Mouse (Mus musculus): ENCODE results near the gene Vti1a.

Vti1a gene

GRCm38 (mm10) chr19:55626483-55626882 is 310.4 kb downstream of the Vti1a start:
- POLR2A ChIA-PET, result interaction anchor here in 1 of 4 experiments (0.7 kb wide), 1 partner anchor 9 kb away, joined by 4 read pairs; no protein-coding TSS in a partner anchor

GRCm38 (mm10) chr19:55626952-55627351 is 310.9 kb downstream of the Vti1a start:
- ChIA-PET CTCF (no interaction called here), POLR2A (interaction anchor here in 1 of 4 experiments (0.8 kb wide), 1 partner anchor 135 kb away, joined by 3 read pairs; no protein-coding TSS in a partner anchor)

More at GRCm38 (mm10) chr19:55626483-55626882, 310.4 kb downstream of the Vti1a start:
- CTCF ChIA-PET, result no interaction called here

GRCm38 (mm10) chr19:55635488-55635887 is 319.4 kb downstream of the Vti1a start:
- ChIA-PET CTCF (no interaction called here), POLR2A (no interaction called here)

- POLR2A ChIA-PET, result interaction anchor here in 3 of 4 experiments (0.6 to 1.9 kb wide), 6 partner anchors 8 to 148 kb away, joined by 3 to 6 read pairs (median 4); no protein-coding TSS in a partner anchor
Measured at GRCm38 (mm10) chr19:55640251-55640650, 324.2 kb downstream of the Vti1a start.

DNA sequence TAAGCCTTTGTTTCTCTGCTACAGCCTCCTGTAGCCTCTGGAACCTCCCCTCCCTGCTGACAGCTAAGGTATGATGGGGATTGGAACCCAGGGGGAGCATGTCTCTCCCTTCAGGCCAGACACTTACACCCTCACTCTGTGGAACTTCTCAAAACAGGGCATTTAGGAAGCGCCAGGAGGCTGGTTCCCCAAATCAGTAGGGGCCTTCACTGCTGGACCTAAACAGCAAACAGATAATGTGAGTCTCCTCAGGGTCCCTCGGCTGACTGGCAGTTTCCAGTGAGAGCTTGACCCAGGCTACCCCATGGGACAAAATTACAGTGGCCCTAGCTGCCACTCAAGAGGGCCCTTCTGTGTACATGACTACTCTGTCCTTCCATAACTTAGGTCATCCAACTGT is 325.8 kb downstream of the Vti1a start:
- CTCF ChIA-PET, result interaction anchor here in 2 of 4 experiments (0.5 to 1.0 kb wide), 4 partner anchors 63 to 308 kb away, joined by 3 to 10 read pairs (median 3); no protein-coding TSS in a partner anchor

More at GRCm38 (mm10) chr19:55640251-55640650, 324.2 kb downstream of the Vti1a start:
- CTCF ChIA-PET, result interaction anchor here in 3 of 4 experiments (0.6 to 1.6 kb wide), 3 partner anchors 242 to 255 kb away, joined by 3 to 4 read pairs (median 3); no protein-coding TSS in a partner anchor

DNA sequence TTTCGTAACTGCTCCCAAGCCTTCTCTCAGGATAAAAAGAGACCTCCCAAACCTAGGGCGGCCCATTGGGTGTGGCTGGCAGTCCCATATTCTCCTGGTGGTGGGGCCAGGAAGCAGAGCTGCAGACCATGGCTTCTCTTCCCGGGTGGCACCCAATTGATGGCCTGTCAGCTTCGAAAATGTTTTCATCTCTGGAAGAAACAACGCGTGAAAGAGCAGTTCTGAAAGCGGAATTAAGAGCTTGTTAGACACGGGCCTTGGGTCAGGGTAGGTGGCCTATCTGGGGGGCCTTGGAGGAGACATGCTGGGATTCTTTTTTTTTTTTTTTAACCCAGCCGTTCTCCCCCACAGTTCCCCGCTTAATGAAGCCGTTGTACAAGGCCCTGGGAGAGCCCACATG is 326.3 kb downstream of the Vti1a start:
- POLR2A ChIA-PET, result interaction anchor here (0.7 to 3.0 kb wide), 7 partner anchors 27 to 455 kb away, joined by 3 to 8 read pairs (median 3); no protein-coding TSS in a partner anchor

More for the DNA sequence above, 325.8 kb downstream of the Vti1a start:
- POLR2A ChIA-PET, result interaction anchor here (0.7 to 3.0 kb wide), 8 partner anchors 10 to 456 kb away, joined by 3 to 8 read pairs (median 4); no protein-coding TSS in a partner anchor

DNA sequence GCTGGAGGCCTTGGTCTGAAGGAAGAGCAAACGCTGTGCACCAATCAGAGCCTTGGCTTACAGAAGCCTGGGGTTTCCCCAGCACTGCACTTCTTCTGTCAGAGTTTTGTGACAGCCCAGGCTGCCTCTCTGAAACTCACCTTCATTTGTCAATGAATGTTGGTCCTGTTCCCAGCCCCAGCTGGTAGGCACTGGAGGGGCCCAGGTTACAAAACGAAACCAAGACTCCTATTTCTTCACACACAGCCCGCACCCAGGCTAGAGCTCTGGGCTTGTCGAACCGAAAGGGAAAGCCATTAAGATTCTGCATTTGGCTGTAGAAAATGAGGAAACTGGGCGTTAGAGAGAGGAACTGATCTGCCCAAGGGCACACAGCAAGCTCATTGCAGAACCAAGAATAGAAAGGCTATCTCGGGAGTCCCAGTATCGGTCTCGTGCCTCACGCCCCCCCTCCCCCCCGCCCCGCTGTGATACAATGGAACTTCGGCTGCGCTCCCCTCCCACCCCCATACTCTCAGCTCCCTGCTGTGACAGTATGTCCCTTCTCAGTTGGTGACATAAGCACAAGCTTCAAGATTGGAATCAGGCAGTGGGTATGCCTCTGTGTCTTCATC is 327.3 kb downstream of the Vti1a start:
- POLR2A ChIA-PET, result interaction anchor here (0.6 to 3.0 kb wide), 13 partner anchors 13 to 253 kb away, joined by 3 to 8 read pairs (median 3); no protein-coding TSS in a partner anchor
- CTCF ChIA-PET, result interaction anchor here in 2 of 4 experiments (0.5 to 0.7 kb wide), 3 partner anchors 28 to 1677 kb away, joined by 3 to 8 read pairs (median 3); no protein-coding TSS in a partner anchor

More for the DNA sequence above, 326.3 kb downstream of the Vti1a start:
- CTCF ChIA-PET, result interaction anchor here in 2 of 4 experiments (0.5 to 1.0 kb wide), 3 partner anchors 64 to 288 kb away, joined by 3 to 10 read pairs (median 6); no protein-coding TSS in a partner anchor

DNA sequence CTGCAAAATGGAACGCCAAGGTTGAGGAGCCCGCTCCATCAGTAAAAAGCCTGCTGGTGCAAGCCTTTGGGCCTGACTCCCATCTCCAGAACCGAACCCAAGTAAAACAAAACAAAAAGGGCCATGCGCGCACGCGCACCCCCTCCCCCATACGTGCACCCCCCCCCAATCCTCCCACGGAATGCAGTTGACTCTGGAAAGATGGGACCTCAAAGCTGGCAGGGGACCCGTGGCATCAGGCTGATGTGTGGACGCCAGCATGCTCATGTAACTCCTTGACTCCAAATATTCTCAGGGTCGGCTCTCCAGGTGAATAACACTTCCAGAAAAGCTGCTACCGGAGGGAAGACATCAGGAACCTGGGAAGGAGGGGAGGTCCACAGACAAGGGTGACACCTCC is 327.8 kb downstream of the Vti1a start:
- ChIA-PET POLR2A (interaction anchor here in 3 of 4 experiments (0.6 to 3.0 kb wide), 14 partner anchors 12 to 100 kb away, joined by 3 to 8 read pairs (median 3); no protein-coding TSS in a partner anchor), CTCF (interaction anchor here in 3 of 4 experiments (0.5 to 0.6 kb wide), 3 partner anchors 22 to 1677 kb away, joined by 3 to 8 read pairs (median 4); no protein-coding TSS in a partner anchor)

DNA sequence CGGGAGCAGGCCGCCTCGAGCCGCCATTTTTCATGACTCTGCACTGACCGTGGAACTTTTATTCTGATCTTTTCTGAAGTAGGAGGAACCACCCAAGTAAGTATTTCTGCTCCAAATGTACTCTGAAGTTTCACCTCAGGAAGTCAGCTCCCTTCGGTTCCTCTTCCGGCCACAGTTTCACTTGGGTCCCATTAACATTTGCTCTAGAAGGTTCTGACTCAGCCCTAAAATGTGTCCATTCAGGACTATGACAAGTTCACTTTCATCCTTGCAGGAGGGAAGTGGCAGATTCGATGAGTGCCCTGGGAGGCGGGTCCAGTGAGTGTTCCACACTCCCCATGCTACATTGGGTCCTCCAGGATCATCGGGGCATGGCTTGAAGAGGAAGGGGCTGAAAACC is 333.3 kb downstream of the Vti1a start:
- ChIA-PET POLR2A (no interaction called here), CTCF (interaction anchor here in 1 of 4 experiments (0.6 kb wide), 1 partner anchor 298 kb away, joined by 4 read pairs; no protein-coding TSS in a partner anchor)

GRCm38 (mm10) chr19:55651017-55651416 is 334.9 kb downstream of the Vti1a start:
- ChIA-PET POLR2A (interaction anchor here in 2 of 4 experiments (0.6 to 0.7 kb wide), 2 partner anchors 92 to 245 kb away, joined by 3 to 4 read pairs; no protein-coding TSS in a partner anchor), CTCF (no interaction called here)

- CTCF ChIA-PET, result no interaction called here
- POLR2A ChIA-PET, result no interaction called here
Measured at GRCm38 (mm10) chr19:55652693-55653265, 336.7 kb downstream of the Vti1a start.

DNA sequence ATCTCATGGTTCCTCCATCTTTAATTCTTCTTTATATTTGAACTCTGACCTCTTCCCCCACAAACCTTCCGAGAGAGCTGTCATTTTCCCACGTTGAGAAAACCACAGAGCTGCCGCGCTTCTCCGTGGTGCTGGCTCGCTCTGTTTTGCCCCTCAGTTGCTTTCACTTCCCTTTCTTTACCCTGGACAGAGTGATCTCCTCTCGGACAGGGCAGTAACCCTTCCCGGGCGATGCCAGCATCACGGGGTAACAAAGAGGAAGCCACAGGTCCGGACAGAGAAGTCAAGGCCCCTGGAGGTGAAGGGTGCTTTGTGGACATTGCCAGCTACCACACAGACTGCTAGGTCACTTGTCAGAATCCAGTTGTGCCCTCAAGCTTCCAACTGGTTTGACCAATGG is 344.1 kb downstream of the Vti1a start:
- CTCF ChIA-PET, result no interaction called here
- POLR2A ChIA-PET, result interaction anchor here in 1 of 4 experiments (1.0 to 1.1 kb wide), 2 partner anchors 16 to 20 kb away, joined by 3 read pairs; no protein-coding TSS in a partner anchor

DNA sequence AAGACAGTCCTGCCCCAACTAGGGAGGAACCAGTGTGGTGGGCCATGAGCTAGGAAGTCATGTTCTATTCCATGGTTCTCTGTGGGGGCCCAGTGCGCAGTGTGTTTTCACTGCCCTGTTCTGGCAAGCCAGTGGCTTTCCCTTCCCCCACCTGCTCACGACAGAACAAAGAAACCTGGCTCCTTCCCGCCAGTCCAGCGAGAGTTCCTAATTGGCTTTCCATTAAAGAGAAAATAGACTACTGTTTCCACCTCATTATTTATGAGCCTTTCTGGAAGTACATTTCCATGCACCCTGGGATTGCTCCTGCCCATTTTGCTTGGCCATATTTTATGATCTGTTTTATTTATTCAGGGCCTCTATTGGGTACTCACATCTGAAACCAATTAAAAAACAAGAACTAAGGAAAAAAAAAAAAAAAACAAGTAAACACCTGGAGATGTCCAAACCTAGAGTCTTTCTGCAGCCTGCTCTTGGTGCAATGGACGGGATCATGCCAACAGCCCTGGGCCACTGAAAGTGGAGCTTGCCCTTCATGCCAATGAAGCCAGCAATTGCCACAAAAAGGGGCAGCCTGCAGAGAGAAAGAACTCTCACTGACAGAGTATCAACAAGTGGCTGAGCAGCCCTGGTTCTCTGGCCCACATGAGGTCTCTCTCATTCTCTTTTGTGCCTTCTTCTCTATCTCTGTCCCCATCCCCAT is 346.6 kb downstream of the Vti1a start:
- CTCF ChIA-PET, result no interaction called here
- POLR2A ChIA-PET, result interaction anchor here in 2 of 4 experiments (0.5 to 0.7 kb wide), 4 partner anchors 44 to 358 kb away, joined by 3 to 7 read pairs (median 4); no protein-coding TSS in a partner anchor

- POLR2A ChIA-PET, result interaction anchor here in 1 of 4 experiments (1.0 to 1.5 kb wide), 2 partner anchors 12 to 44 kb away, joined by 3 to 4 read pairs; no protein-coding TSS in a partner anchor
Measured at GRCm38 (mm10) chr19:55667787-55668186, 351.7 kb downstream of the Vti1a start.

GRCm38 (mm10) chr19:55668896-55669295 is 352.8 kb downstream of the Vti1a start:
- POLR2A ChIA-PET, result interaction anchor here in 1 of 4 experiments (1.5 kb wide), 1 partner anchor 13 kb away, joined by 4 read pairs; no protein-coding TSS in a partner anchor
- CTCF ChIA-PET, result interaction anchor here in 1 of 4 experiments (0.6 kb wide), 1 partner anchor 462 kb away, joined by 3 read pairs; no protein-coding TSS in a partner anchor

More at GRCm38 (mm10) chr19:55667787-55668186, 351.7 kb downstream of the Vti1a start:
- CTCF ChIA-PET, result no interaction called here

Data from embryonic stem cell, embryonic (primary cell).